Mouse (Mus musculus) G1E (cell line): Measurements from ENCODE around the gene Fam126a. TPM values are rescaled to one million over a fixed set of nuclear protein-coding genes. Genes with fewer than 3 reads are reported as not detected.

Source experiments
- ATAC-seq: 2 replicates; pipeline ENCODE4 v1.8.0; 2016; ENCODE audit warnings: mild to moderate bottlenecking; ENCODE audit not compliant: insufficient number of reproducible peaks, poor library complexity, low FRiP score, severe bottlenecking; ENCODE audit errors: extremely low read depth
- DNase-seq: peaks from one replicate; pipeline ENCODE4 v3.0.0; 2012; ENCODE audit warnings: low spot score
- H3K27me3 ChIP-seq: 2 replicates; pipeline ENCODE4 v1.6.1; 2012; ENCODE audit warnings: mild to moderate bottlenecking, low read length, inconsistent platforms; ENCODE audit not compliant: insufficient read depth
- H3K36me3 ChIP-seq: replicated peaks from 2 replicates; pipeline ENCODE3; 2012; ENCODE audit warnings: mild to moderate bottlenecking, inconsistent platforms
- H3K4me1 ChIP-seq: 2 replicates; pipeline ENCODE4 v1.6.1; 2012; ENCODE audit warnings: low read depth, low read length, inconsistent platforms, mixed read lengths; ENCODE audit not compliant: insufficient read depth
- H3K4me3 ChIP-seq: 2 replicates; pipeline ENCODE4 v1.5.1; 2012; ENCODE audit warnings: low read depth, mild to moderate bottlenecking, inconsistent platforms, low read length, moderate library complexity, mixed read lengths
- H3K9me3 ChIP-seq: replicated peaks from 2 replicates; pipeline ENCODE4 v1.6.1; 2012; ENCODE audit warnings: inconsistent platforms
- CTCF ChIP-seq: IDR thresholded peaks from 2 replicates; pipeline ENCODE4 v1.5.1; 2012; ENCODE audit warnings: low read depth, low read length, inconsistent platforms, mixed read lengths
- GATA1 ChIP-seq: IDR thresholded peaks from 2 replicates; pipeline ENCODE4 v1.6.1; 2012; ENCODE audit warnings: borderline replicate concordance, low read length, inconsistent platforms, mixed read lengths
- GATA2 ChIP-seq: IDR thresholded peaks from 2 replicates; pipeline ENCODE4 v1.6.1; 2012; ENCODE audit warnings: low read depth, low read length, inconsistent platforms, borderline replicate concordance
- POLR2AphosphoS5 ChIP-seq: IDR thresholded peaks from 2 replicates; pipeline ENCODE4 v1.6.1; 2012; ENCODE audit warnings: low read depth, low read length, inconsistent platforms; ENCODE audit not compliant: insufficient replicate concordance
- TAL1 ChIP-seq: conservative IDR thresholded peaks from 2 replicates; pipeline ENCODE4 v1.6.1; 2012; ENCODE audit warnings: low read depth, low read length, inconsistent platforms, mixed read lengths
- polyA plus RNA-seq: library from polyadenylated mRNA; stranded (reverse); fragments of >175 nt; gene quantifications from 2 replicates; pipeline ENCODE4 v1.2.3, GENCODE M21; 2012
- total RNA-seq, 2 experiments: library from RNA; stranded (forward) in 1 of 2; stranded (reverse) in 1 of 2; fragments of 200-1000 nt in 1 of 2; fragments of >200 nt in 1 of 2; fragmentation: Nextera tagmentation in 1 of 2; gene quantifications; 2 replicates each; pipeline ENCODE4 v1.2.3; 2014 to 2017

The Fam126a gene
- total and polyA plus RNA-seq, 3 experiments, result 4.4 to 58.9 (median 36.9) TPM

GRCm38 (mm10) chr5:23900190-23900589 is 130.3 kb downstream of the Fam126a start:
- Histone ChIP-seq H3K4me3 (no peak overlapping the region), H3K27me3 (no peaks in the 10 kb centered on the region), H3K36me3 (no peaks in the 10 kb centered on the region), H3K4me1 (no peaks in the 10 kb centered on the region), H3K9me3 (no peaks in the 10 kb centered on the region)
- TF ChIP-seq CTCF (no peak), TAL1 (no peak), POLR2AphosphoS5 (no peak), GATA1 (no peak)
- no peak for ATAC-seq
- DNase-seq, result no peak

DNA sequence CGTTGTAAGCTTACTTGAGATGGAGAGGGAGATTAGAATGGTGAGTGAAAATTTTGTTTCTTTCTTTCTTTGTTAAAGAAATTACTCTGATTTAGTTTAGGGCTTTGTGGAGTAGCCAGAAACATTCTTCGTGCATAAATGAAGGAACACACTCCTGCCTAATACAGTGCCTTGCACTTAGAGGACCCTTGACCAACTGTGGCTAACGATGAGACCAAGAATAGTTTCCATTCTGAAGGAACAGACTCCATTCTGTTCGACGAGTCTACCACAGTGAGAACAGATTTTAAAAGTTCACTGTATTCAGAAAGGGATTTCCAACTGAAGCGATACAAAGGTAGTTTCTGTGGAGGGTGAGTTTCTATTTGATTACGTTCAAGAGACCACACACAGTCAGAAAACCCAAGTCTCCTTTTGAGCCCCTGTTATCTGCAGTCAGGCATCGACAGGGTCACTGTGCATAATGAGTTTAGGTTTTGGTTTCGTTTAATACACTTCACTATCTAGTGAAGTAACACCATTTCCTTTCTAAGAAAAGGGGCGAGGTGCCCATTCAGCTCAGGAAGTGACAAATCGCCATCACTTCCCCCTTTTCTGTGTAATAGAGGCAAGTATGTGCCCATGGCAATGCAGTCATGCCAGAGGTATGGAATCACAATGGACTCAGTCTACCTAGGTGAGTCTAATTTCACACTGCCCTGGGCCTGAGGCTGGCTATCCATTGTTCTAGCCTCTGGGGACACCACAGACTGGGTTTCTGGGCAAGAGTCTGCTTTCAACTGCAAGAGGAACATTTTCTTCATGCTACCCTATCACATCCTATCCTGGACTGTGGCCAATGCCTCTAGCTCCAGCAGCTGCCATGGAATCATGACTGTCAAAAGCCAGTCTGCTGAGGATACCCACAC is 136.4 kb downstream of the Fam126a start:
- Histone ChIP-seq H3K4me1 (peaks cover 24% of the 10 kb centered on the region), H3K4me3 (peak overlapping the region; percentile 10; the same call in 1 of the 2 replicates), H3K36me3 (no peaks in the 10 kb centered on the region), H3K9me3 (no peaks in the 10 kb centered on the region), H3K27me3 (peaks cover 5% of the 10 kb centered on the region)
- TF ChIP-seq CTCF, result no peak
- no peak for TF ChIP-seq TAL1
- TF ChIP-seq POLR2AphosphoS5, result no peak
- TF ChIP-seq GATA2, result no peak
- TF ChIP-seq GATA1, result no peak
- ATAC-seq, result peak; percentile 73
- peak; percentile 24 for DNase-seq

DNA sequence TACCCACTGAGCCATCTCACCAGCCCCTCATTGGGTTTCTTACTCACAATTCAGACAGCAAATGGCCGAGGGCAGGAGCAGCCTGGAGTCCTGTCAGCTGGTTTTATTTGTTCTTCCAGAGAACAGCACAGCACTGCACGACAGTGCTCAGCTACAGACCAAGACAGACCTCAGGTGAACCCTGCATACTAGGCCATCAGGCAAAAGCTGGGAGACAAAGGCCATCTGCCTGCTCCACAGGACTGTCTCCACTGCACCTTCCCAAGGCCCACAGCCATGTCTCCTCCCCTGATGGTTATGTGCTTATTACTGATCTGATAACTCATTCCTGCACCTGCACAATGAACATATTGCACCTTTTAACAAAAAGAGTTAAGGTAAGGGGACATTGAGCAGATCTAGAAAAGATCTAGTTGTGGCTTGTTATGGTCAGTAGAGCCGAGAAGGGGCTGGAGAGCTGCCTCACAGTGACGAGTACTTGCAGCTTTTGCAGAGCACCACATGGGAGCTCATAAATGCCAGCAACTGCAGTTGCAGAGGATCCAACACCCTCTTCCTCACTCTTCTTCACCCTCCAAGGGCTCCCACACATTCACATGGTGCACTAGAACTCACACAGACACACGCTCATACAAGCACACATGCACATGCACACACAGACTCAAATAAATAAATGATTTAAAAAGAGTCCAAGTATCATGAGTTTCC is 137.2 kb downstream of the Fam126a start:
- DNase-seq (no peak), ATAC-seq (no peak)
- no peaks in the 10 kb centered on the region for H3K9me3 ChIP-seq
- H3K4me1 ChIP-seq, result peaks cover 24% of the 10 kb centered on the region
- no peak for TF ChIP-seq GATA1
- no peak for TF ChIP-seq POLR2AphosphoS5
- TF ChIP-seq TAL1, result no peak
- TF ChIP-seq CTCF, result no peak
- no peak for TF ChIP-seq GATA2
- peaks cover 5% of the 10 kb centered on the region for H3K27me3 ChIP-seq
- H3K36me3 ChIP-seq, result no peaks in the 10 kb centered on the region
- no peak overlapping the region for H3K4me3 ChIP-seq

DNA sequence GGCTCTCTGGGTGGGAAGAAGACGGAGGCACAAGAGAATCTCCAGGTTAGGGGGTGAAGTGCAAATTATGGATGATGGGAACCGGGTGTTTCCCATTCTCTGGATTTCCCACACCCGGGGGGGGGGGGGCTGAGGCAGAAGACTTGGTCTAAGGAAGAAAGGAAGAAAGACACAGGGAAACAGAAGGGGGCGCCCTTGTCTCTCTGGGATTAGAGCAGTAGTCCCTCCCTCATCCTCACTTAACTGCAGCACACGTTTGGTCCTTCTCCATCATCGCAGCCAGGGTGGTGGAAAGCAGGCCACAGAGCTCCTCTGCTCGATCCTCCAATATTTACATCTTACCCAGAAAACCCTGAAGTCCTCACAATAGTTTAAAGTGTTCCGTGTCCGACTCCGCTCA is 139.8 kb downstream of the Fam126a start:
- no peaks in the 10 kb centered on the region for H3K9me3 ChIP-seq

DNA sequence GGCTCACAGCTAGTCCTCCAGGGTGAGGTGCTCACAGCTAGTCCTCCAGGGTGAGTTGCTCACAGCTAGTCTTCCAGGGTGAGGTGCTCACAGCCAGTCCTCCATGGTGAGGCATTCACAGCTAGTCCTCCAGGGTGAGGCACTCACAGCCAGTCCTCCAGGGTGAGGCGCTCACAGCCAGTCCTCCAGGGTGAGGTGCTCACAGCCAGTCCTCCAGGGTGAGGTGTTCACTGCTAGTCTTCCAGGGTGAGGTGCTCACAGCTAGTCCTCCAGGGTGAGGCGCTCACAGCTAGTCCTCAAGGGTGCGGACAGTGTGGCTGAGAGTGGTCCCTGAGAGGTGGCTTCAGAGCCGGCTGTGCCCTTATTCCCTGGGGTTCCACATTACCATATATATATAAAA is 141.0 kb downstream of the Fam126a start:
- no peaks in the 10 kb centered on the region for H3K36me3 ChIP-seq
- H3K9me3 ChIP-seq, result no peaks in the 10 kb centered on the region
- ATAC-seq (no peak), DNase-seq (no peak)
- no peak overlapping the region for H3K4me3 ChIP-seq
- H3K4me1 ChIP-seq, result peaks cover 19% of the 10 kb centered on the region
- H3K27me3 ChIP-seq, result peaks cover 12% of the 10 kb centered on the region
- TF ChIP-seq POLR2AphosphoS5 (no peak), GATA2 (no peak), CTCF (no peak), GATA1 (no peak), TAL1 (no peak)

More for the DNA sequence above, 139.8 kb downstream of the Fam126a start:
- Histone ChIP-seq H3K27me3 (peaks cover 9% of the 10 kb centered on the region), H3K4me3 (no peak overlapping the region), H3K36me3 (no peaks in the 10 kb centered on the region), H3K4me1 (peaks cover 24% of the 10 kb centered on the region)
- ATAC-seq (no peak), DNase-seq (peak; percentile 42)
- TF ChIP-seq TAL1 (no peak), GATA2 (no peak), CTCF (peak; percentile 38; the same call in 1 of the 2 replicates), POLR2AphosphoS5 (no peak), GATA1 (no peak)

DNA sequence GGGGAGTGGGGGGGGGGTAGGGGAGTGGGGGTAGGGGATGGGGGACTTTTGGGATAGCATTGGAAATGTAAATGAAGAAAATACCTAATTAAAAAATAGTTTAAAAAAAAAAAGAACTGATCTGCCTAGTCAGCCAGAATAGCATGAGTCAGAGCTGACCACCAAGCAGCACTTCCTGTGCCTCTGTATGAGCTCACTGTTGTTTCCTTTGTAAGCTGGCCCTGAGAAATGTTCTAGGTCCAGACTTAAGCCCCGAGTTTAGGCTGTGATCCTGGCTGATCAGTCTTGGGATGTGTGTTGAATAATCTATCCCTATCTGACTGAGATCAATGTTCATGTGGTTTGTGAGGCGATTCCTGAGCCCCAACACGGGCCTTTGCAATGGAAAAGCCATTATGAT is 143.4 kb downstream of the Fam126a start:
- H3K27me3 ChIP-seq, result peaks cover 19% of the 10 kb centered on the region
- peaks cover 6% of the 10 kb centered on the region; the same call in 1 of the 2 replicates for H3K4me1 ChIP-seq
- H3K4me3 ChIP-seq, result no peak overlapping the region
- DNase-seq, result no peak
- no peaks in the 10 kb centered on the region for H3K36me3 ChIP-seq
- ATAC-seq, result no peak
- H3K9me3 ChIP-seq, result peaks cover 6% of the 10 kb centered on the region; the same call in 1 of the 2 replicates
- TF ChIP-seq GATA1 (no peak), POLR2AphosphoS5 (no peak), GATA2 (no peak), CTCF (no peak), TAL1 (no peak)
